Mouse (Mus musculus) liver, adult (tissue): ENCODE results near the gene Snx1.

Experiments used
- GATA4 ChIP-seq: IDR thresholded peaks from 2 replicates; pipeline ENCODE4 v1.6.1; 2014; ENCODE audit warnings: mild to moderate bottlenecking, low read length; ENCODE audit not compliant: insufficient replicate concordance

Snx1 gene

GRCm38 (mm10) chr9:66142265-66142664 lies 15.9 kb upstream of the Snx1 start:
- TF ChIP-seq GATA4: no peak

- TF ChIP-seq GATA4: no peak
These were observed 11.8 kb upstream of the Snx1 start for GRCm38 (mm10) chr9:66138193-66138592.

- no peak for TF ChIP-seq GATA4
These were observed 9.6 kb upstream of the Snx1 start for GRCm38 (mm10) chr9:66135967-66136366.

- no peak for TF ChIP-seq GATA4
These were observed 5.1 kb upstream of the Snx1 start for GRCm38 (mm10) chr9:66131466-66131865.

GRCm38 (mm10) chr9:66127884-66128283 lies 1.5 kb upstream of the Snx1 start:
- TF ChIP-seq GATA4: no peak

- no peak for TF ChIP-seq GATA4
These were observed 783 bp upstream of the Snx1 start for GRCm38 (mm10) chr9:66127193-66127546.

- no peak for TF ChIP-seq GATA4
These were observed 588 bp downstream of the Snx1 start for GRCm38 (mm10) chr9:66125543-66126455.

GRCm38 (mm10) chr9:66124681-66125542 lies 1.5 kb downstream of the Snx1 start:
- TF ChIP-seq GATA4: peak; percentile 59; the same call in 1 of the 2 replicates

GRCm38 (mm10) chr9:66124111-66124531 lies 2.3 kb downstream of the Snx1 start:
- TF ChIP-seq GATA4: no peak

GRCm38 (mm10) chr9:66123648-66124047 lies 2.7 kb downstream of the Snx1 start:
- TF ChIP-seq GATA4: no peak

- no peak for TF ChIP-seq GATA4
These were observed 5.0 kb downstream of the Snx1 start for GRCm38 (mm10) chr9:66121421-66121820.

- TF ChIP-seq GATA4: no peak
These were observed 5.4 kb downstream of the Snx1 start for GRCm38 (mm10) chr9:66120945-66121344.

GRCm38 (mm10) chr9:66120106-66120505 lies 6.3 kb downstream of the Snx1 start:
- TF ChIP-seq GATA4: no peak

- no peak for TF ChIP-seq GATA4
These were observed 6.9 kb downstream of the Snx1 start for GRCm38 (mm10) chr9:66119498-66119897.

GRCm38 (mm10) chr9:66116890-66117289 lies 9.5 kb downstream of the Snx1 start:
- no peak for TF ChIP-seq GATA4

- no peak for TF ChIP-seq GATA4
These were observed 12.0 kb downstream of the Snx1 start for GRCm38 (mm10) chr9:66114341-66114740.

- no peak for TF ChIP-seq GATA4
These were observed 15.6 kb downstream of the Snx1 start for GRCm38 (mm10) chr9:66110611-66111379.
